Mouse (Mus musculus) liver, adult (tissue): ENCODE data around the gene Lenep.

Source experiments
- GATA4 ChIP-seq: IDR thresholded peaks from 2 replicates; pipeline ENCODE4 v1.6.1; 2014; ENCODE audit warnings: mild to moderate bottlenecking, low read length; ENCODE audit not compliant: insufficient replicate concordance

The Lenep gene

DNA sequence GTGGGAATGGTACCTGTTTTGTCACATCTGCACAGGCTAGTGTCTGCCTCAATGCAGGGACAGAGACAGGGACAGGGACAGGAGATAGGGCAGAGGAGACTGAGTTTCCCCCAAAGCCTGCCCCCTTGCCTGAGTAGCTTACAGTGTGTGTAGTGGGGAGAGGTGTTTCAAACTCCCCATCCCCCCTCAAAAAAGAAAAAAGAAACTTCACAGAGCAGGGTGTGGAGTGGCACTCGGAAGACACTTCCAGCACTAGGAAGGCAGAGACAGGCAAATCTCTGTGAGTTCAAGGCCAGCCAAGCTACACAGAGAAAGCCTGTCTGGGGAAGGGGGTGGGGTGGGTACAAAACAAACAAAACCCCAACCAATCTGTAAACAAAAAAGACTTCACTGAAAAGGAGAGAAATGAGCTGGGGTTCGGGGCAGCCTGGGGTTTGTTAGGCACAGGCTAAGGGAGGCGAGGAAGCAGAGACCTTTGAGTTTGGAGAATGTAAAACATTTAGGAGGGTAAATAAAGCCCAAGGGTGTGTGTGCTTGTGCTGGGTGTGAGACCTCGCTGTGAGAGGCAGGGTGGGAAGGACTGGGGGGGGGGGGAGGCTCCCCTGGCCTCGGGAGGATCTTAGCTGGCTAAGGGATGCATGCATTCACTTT, 28.9 kb downstream of the Lenep start:
- no peak for TF ChIP-seq GATA4

DNA sequence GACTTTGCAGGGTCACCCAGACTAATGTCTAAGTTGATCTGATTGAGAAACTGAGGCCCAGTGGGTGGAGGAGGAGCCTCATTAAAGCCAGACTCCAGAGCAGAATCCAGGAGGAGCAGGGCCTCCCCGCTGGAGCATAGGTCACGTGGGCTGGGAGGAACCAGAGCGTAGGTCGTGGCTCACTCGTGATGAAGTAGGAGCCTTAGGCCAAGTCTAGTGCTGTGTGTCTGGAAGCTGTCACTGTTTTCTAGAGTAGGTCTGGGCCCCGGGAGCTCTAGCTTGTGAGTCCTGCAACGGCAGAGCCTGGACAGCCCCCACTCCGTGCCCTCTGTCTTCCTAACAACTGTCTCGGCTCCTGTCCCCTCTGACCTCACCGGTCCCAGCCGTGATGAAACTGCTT, 35.3 kb downstream of the Lenep start:
- TF ChIP-seq GATA4 = no peak

DNA sequence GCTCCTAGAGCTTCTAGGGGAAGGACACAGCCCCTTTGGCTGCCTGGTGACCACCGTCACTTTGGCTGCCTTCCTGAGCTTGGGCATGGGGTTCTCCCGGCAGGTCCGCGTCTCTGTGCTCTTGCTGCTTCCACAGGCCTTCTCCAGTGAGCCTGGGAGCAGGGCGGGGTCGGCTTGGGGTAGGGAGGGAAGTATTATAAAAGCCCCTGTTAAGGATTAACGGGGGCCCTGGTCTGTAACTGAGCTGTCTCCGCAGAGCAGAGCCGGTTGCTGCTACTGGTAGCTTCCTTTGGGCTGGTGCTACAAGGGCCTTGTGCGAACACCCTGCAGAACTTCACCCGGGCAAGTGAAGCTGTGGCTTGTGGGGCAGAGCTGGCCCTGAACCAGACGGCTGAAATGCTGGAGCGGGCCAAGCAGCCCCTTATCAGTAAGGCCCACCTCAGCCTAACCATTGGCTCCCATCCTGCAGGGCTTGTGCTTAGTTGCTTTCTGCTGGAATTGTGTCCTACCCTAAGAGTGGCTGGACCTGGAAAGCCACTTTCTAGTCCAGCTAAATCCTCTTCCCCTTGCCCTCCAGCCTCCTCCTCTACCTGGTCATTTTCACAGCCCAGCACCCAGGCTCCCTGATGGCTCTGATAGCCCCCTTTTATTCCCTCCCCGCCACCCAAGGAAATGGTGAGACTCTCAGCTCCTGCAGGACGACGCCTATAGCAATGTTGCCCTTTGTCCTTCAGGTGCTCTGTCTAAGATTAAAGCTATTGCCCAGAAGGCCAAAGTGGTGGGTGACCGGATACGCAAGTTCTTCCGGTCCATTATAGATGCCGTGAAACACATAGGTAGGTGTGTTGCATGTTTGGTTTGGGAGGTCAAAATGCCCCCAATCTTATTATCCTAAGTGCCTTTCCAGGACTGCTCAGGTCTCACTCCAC, 36.8 kb downstream of the Lenep start:
- no peak for TF ChIP-seq GATA4

DNA sequence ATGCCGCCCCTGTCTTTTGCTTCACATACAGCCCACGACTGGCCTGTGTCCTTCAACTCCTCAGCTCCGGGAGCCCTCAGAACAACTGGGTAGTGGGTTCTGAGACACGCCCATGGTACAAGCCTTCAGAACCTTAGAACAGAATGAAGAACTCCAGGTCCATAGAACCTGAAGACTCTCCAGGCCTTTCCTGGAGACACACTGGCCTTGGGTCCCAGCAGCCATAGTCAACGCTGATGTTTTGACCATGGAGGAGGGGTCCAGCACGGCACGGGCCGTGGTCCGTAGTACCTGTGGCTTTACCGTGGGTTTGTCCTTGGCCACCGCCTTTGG, 37.5 kb downstream of the Lenep start, which contains the start of gene Dcst1:
Dcst1 (minus strand) TSS at position 101 of the 333 bp plus-strand sequence.
- no peak for TF ChIP-seq GATA4

DNA sequence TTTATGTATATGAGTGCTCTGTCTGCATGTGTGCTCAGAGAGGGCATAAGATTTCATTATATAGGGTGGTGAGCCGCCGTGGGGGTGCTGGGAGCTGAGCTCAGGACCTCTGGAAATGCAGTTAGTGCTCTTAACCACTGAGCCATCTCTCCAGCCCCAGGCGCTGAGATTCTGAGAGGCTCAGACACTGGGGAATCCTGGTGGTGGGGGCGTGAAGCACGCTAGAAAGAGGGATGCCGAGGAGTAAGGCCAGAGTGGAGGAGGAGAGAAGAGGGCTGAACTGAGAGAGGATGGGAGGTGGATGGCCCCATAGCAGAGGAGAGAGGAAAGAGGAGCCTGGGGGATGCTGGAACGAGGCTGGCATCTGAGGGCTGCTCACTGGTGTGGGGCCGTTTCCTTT, 38.0 kb downstream of the Lenep start:
- TF ChIP-seq GATA4 = no peak

DNA sequence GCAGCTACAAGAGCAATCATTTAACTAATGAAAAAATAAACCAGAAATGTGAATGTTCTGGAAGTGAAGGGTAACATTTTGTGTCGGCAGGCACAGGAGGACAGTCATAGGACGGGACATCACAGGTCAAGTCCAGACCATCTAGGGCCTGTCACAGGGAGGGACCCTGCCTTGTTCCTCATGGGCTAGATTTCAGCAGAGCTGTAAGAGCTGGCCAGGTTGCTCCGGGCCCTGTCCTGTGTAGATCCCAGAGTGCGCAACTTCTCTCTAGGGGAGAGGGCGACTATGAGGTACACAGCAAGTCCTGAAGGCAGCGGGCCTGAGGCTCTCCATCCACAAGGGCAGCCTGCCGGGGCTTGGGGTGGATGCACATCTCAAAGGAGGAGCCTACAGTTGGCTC, 40.9 kb downstream of the Lenep start, which contains the start of gene Dcst2:
Dcst2 (plus strand) TSS at position 301 of the 400 bp plus-strand sequence.
- TF ChIP-seq GATA4 = no peak

DNA sequence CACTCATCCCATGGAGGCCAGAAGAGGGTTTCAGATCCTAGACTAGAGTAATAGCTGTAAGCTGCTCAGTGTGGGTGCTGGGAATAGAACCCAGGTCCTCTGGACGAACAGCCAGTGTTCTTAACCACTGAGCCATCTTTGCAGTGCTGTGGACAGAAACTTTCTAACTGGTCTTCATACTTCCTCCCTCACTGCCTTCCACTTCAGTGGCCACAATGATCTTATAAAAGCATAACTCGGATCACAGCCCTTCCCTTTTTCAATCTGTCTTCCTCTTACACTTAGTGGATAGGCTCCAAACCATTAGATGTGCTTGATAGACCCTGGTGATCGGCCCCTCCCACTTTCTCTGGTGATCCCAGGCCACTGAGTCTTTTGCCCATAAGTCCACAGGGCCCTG, 42.4 kb downstream of the Lenep start:
- TF ChIP-seq GATA4 = no peak

DNA sequence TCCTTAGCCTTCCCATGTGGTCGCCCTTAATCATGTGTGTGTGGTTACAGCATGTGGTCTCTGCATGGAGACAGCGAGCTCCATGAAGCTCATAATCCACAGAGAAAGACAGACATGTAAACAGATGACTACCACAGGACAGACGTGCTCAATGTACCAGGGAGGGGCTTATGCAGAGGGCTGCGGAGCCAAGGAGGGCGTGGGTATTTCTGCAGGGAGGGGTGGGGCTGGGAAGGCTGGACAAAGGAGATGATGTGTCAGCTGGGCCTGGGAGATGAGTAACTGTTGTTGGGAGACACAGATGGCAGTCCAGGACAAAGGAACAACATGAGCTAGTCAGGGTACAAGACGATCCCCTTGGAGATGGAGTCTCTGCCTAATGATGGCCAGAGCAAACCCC, 43.0 kb downstream of the Lenep start:
- no peak for TF ChIP-seq GATA4

DNA sequence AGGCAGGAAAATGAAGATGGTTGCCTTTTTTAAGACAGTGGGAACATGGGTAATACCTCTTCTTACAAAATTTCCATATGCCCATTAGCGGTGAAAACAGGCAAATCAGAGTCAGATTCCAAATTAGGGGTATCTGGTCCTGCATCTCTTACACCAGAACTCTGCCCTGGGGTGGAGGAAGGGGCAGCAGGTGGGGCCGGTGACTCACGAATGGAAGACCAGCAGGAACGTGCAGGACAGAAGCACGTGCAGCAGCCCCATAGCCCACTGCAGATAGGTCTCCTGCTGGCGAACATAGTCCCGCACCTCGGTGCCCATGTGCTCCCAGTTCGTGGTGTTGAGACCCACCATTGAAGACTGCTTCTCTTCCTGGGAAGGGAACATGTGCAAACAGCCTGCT, 46.6 kb downstream of the Lenep start:
- TF ChIP-seq GATA4 = no peak

DNA sequence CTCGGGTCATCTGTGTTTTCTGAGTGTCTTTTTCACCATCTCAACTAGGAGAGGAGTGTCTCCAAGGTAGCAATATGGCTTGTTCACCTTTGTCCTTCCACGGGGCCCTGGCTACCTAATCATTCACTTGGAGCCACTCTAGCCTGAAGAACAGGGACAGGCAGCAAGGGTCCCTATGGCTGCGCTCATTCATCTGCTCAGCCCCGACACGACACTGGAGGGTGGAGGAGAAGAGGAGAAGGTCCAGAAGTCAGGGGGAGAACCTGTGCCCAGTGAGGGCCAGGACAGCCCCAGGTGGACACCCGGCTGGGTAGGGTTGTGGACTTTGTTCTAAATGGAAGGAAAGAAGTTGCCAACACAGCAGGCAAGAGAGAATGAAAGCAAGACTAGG, 47.1 kb downstream of the Lenep start:
- TF ChIP-seq GATA4 = no peak

DNA sequence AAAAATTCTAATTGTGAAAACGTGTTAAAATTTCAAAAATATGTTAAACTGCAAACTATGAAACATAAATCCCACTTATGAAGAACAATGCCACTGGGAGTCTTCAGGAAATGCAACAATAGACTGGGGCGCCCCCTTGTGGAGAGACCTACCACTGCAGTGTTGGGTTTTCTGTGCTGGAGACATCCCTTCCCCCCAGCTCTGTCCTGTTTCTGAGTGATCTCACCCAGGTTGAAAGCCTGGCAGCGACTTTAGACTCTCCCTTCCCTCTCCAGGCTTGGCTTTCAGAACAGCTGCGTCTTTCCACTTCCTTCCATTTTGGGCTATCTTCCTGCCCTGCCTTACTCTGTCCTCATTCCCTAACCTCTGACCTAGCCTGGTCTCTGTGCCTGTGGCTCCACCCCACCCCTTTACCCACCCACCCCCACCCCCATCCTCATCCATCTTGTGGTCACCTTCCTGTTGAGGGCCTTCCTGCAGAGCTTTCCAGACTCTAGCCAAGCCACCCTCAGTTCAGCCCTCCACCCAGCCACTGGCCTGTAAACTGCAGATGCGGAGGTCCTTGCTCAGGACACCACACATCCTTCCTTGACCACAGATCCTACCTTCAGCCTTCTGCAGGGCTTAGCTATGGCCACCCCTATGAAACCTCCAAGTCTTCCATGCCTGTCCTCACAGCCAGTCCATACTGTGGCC, 47.6 kb downstream of the Lenep start:
- TF ChIP-seq GATA4 = no peak

DNA sequence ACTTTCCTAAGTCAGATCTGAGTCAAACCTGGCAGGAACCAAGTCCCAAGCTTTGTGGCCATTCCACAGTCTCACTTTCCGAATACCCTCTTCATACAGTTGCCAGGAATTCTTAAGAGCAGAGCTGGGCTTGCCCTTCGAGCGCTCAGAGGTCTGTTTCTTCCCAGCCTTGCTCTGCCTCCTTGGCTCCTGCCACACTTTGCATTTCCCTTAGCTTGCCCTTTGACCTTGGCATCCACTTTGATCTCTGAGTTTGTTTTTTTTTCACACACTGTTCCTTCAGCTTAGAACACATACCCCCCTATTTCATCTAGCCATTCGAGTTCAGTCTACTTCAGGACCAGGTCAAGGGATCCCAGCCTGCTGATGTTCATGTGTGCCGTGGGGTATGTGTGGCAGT, 51.3 kb downstream of the Lenep start:
- no peak for TF ChIP-seq GATA4
